Mouse (Mus musculus) left cerebral cortex, postnatal 14 days (tissue): ENCODE data around the gene Cenpu. TPM values are rescaled to one million over a fixed set of nuclear protein-coding genes. Genes with fewer than 3 reads are reported as not detected.

ENCODE experiments used
- DNase-seq, 2 experiments: peaks; one replicate each; pipeline ENCODE4 v3.0.0; 2021 to 2022; ENCODE audit warnings: low spot score in 2 of 2, mixed read lengths in 1 of 2
- intact Hi-C: fragments of 180-260 bp; cut with DNase I; formaldehyde crosslinking; loops from one replicate; pipeline ENCODE4 v1.15.1; 2025
- total RNA-seq, 2 experiments: library from RNA; stranded (reverse); gene quantifications; 2 replicates each; pipeline ENCODE4 v1.2.3; 2021

The Cenpu gene
- total RNA-seq, 2 experiments from 2014 or later = 1.6 to 4.1 TPM

- DNase-seq = no peak
- intact Hi-C loops = no loop called here
Measured at GRCm38 (mm10) chr8:46593772-46594171, 41.9 kb downstream of the Cenpu start.

- intact Hi-C loops = no loop called here
- peak; percentile 32 to 55 for DNase-seq
Measured at GRCm38 (mm10) chr8:46595593-46595992, 43.8 kb downstream of the Cenpu start.

GRCm38 (mm10) chr8:46596530-46596929, 44.7 kb downstream of the Cenpu start:
- DNase-seq = no peak
- intact Hi-C loops = no loop called here

- intact Hi-C loops = no loop called here
- DNase-seq = no peak
Measured at GRCm38 (mm10) chr8:46597411-46597810, 45.6 kb downstream of the Cenpu start.

- intact Hi-C loops = no loop called here
Measured at GRCm38 (mm10) chr8:46598114-46598513, 46.3 kb downstream of the Cenpu start.

GRCm38 (mm10) chr8:46598753-46599152, 46.9 kb downstream of the Cenpu start:
- DNase-seq = no peak
- intact Hi-C loops = no loop called here

More at GRCm38 (mm10) chr8:46598114-46598513, 46.3 kb downstream of the Cenpu start:
- no peak for DNase-seq

- intact Hi-C loops = no loop called here
- no peak for DNase-seq
Measured at GRCm38 (mm10) chr8:46599314-46599904, 47.6 kb downstream of the Cenpu start.

- intact Hi-C loops = no loop called here
- DNase-seq = no peak
Measured at GRCm38 (mm10) chr8:46600959-46601707, 49.3 kb downstream of the Cenpu start.

GRCm38 (mm10) chr8:46603587-46603986, 51.8 kb downstream of the Cenpu start:
- intact Hi-C loops = no loop called here
- DNase-seq = no peak

- no peak for DNase-seq
- intact Hi-C loops = no loop called here
Measured at GRCm38 (mm10) chr8:46606930-46607329, 55.1 kb downstream of the Cenpu start.

- DNase-seq = no peak
- intact Hi-C loops = no loop called here
Measured at GRCm38 (mm10) chr8:46611557-46611956, 59.7 kb downstream of the Cenpu start.

GRCm38 (mm10) chr8:46612913-46613312, 61.1 kb downstream of the Cenpu start:
- DNase-seq = no peak
- intact Hi-C loops = no loop called here

- intact Hi-C loops = no loop called here
- peak in 1 of 2 experiments; percentile 17 for DNase-seq
Measured at GRCm38 (mm10) chr8:46613377-46613776, 61.5 kb downstream of the Cenpu start.

- intact Hi-C loops = no loop called here
- no peak for DNase-seq
Measured at GRCm38 (mm10) chr8:46615936-46616335, 64.1 kb downstream of the Cenpu start.

- DNase-seq = peak; percentile 92 to 94
- intact Hi-C loops = no loop called here
Measured at GRCm38 (mm10) chr8:46616879-46617689, 65.3 kb downstream of the Cenpu start, which contains the start of the genes Primpol and Casp3. Primpol (minus strand) TSS chr8:46617212. Casp3 (plus strand) TSS chr8:46617291.

GRCm38 (mm10) chr8:46617690-46618620, 66.1 kb downstream of the Cenpu start:
- intact Hi-C loops = no loop called here
- no peak for DNase-seq

- intact Hi-C loops = no loop called here
Measured at GRCm38 (mm10) chr8:46618639-46619320, 67.0 kb downstream of the Cenpu start.

GRCm38 (mm10) chr8:46622446-46623270, 70.8 kb downstream of the Cenpu start:
- DNase-seq = no peak
- intact Hi-C loops = no loop called here

More at GRCm38 (mm10) chr8:46618639-46619320, 67.0 kb downstream of the Cenpu start:
- no peak for DNase-seq
